Mouse (Mus musculus) liver, embryonic 11.5 days (tissue): ENCODE data around the gene Olfr462. TPM values are rescaled to one million over a fixed set of nuclear protein-coding genes. Genes with fewer than 3 reads are reported as not detected.
A peak's percentile ranks its signal among the peaks of the same experiment; 100 is the strongest.

Experiments
- ATAC-seq: fragments of 200-750 bp; cut with Nextera tagmentation; replicated peaks from 2 replicates; pipeline ENCODE4 v1.8.0; 2017; ENCODE audit warnings: moderate number of reproducible peaks, mild to moderate bottlenecking, moderate TSS enrichment, moderate library complexity; ENCODE audit not compliant: low FRiP score
- DNase-seq: peaks from one replicate; pipeline ENCODE4 v3.0.0-alpha.2; 2017; ENCODE audit warnings: low spot score
- H3K27ac ChIP-seq: fragments of 300-500 bp; sonication (generic); 2 replicates; pipeline ENCODE4 v1.5.1; 2014; ENCODE audit warnings: mild to moderate bottlenecking, low read depth, low read length, control low read depth
- H3K27me3 ChIP-seq: fragments of 300-500 bp; sonication (generic); replicated peaks from 2 replicates; pipeline ENCODE4 v1.6.1; 2014; ENCODE audit warnings: low read length, mixed read lengths; ENCODE audit not compliant: control insufficient read depth, insufficient read depth
- H3K36me3 ChIP-seq: fragments of 300-500 bp; sonication (generic); 2 replicates; pipeline ENCODE4 v1.6.1; 2014; ENCODE audit warnings: mild to moderate bottlenecking, low read length, moderate library complexity, mixed read lengths; ENCODE audit not compliant: control insufficient read depth, insufficient read depth
- H3K4me1 ChIP-seq: fragments of 300-500 bp; sonication (generic); replicated peaks from 2 replicates; pipeline ENCODE4 v1.6.1; 2014; ENCODE audit warnings: low read length, mixed read lengths; ENCODE audit not compliant: control insufficient read depth, insufficient read depth
- H3K4me2 ChIP-seq: fragments of 300-500 bp; sonication (generic); 2 replicates; pipeline ENCODE4 v1.6.1; 2014; ENCODE audit warnings: mild to moderate bottlenecking, control low read depth, moderate library complexity
- H3K4me3 ChIP-seq: fragments of 300-500 bp; sonication (generic); 2 replicates; pipeline ENCODE4 v1.5.1; 2014; ENCODE audit warnings: low read depth, low read length, control low read depth
- H3K9ac ChIP-seq: fragments of 300-500 bp; sonication (generic); 2 replicates; pipeline ENCODE4 v1.6.1; 2014; ENCODE audit warnings: low read depth, low read length, control low read depth
- H3K9me3 ChIP-seq: fragments of 300-500 bp; sonication (generic); 2 replicates; pipeline ENCODE4 v1.6.1; 2016; ENCODE audit warnings: low read length, inconsistent platforms, mixed read lengths; ENCODE audit not compliant: control insufficient read depth
- WGBS: fragments of 180-500 bp; shearing (Covaris S2); extraction: QIAGEN DNeasy Blood & Tissue Kit; methylation state at CpG from one replicate; pipeline ENCODE4 v1.1.7; 2014; 5-methylcytosine and 5-hydroxymethylcytosine counted together
- polyA plus RNA-seq: library from polyadenylated mRNA; unstranded; fragments of >200 nt; fragmentation: Nextera tagmentation; extraction: Ambion mirVana; gene quantifications from 2 replicates; pipeline ENCODE4 v1.2.1, GENCODE M21; 2014

Gene Olfr462
- polyA plus RNA-seq, 1 experiment from 2014 or later: not detected

GRCm38 (mm10) chr11:87860426-87860825, 31.6 kb downstream of the Olfr462 start:
- Histone ChIP-seq H3K27me3 (no peaks in the 10 kb centered on the region), H3K9ac (no peak overlapping the region), H3K27ac (no peak overlapping the region), H3K4me1 (no peaks in the 10 kb centered on the region), H3K4me2 (no peak overlapping the region), H3K4me3 (no peak overlapping the region), H3K36me3 (no peaks in the 10 kb centered on the region; the same call in 1 of the 2 replicates), H3K9me3 (no peaks in the 10 kb centered on the region)
- ATAC-seq (no peak), DNase-seq (no peak)
- WGBS: 83% methylated on average over 9 of the region's 9 CpGs

DNA sequence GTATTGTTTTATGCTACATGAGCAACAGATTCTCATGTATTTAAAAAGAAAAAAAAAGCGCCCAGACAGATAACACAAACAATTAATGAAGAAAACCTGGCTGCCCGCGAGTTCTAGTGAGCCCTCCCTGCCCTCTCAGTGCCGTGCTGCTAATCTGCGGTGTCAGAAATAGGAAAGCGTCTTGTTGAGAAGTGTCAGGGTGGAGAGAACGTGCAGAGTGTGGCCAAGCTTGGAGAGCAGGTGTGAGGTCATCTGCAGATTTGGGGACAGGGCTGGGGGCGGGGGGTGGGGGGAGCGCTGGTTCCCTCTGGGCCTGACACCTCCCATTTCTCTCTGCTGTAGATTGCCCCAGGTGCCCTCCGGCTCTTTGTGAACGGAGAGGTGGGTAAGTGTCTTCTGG, 32.8 kb downstream of the Olfr462 start:
- no peaks in the 10 kb centered on the region for H3K4me1 ChIP-seq
- no peak overlapping the region for H3K27ac ChIP-seq
- H3K4me2 ChIP-seq: no peak overlapping the region
- H3K36me3 ChIP-seq: no peaks in the 10 kb centered on the region; the same call in 1 of the 2 replicates
- no peak for ATAC-seq
- H3K9ac ChIP-seq: no peak overlapping the region
- WGBS: 82% methylated on average over 11 of the region's 11 CpGs
- no peaks in the 10 kb centered on the region for H3K9me3 ChIP-seq
- no peak for DNase-seq
- H3K27me3 ChIP-seq: no peaks in the 10 kb centered on the region
- no peak overlapping the region for H3K4me3 ChIP-seq

- Histone ChIP-seq H3K27me3 (no peaks in the 10 kb centered on the region), H3K36me3 (no peaks in the 10 kb centered on the region; the same call in 1 of the 2 replicates), H3K27ac (no peak overlapping the region), H3K4me3 (no peak overlapping the region), H3K9me3 (no peaks in the 10 kb centered on the region), H3K9ac (no peak overlapping the region), H3K4me1 (peaks cover 4% of the 10 kb centered on the region), H3K4me2 (no peak overlapping the region)
- no peak for DNase-seq
- 78% methylated on average over 7 of the region's 7 CpGs for WGBS
- no peak for ATAC-seq
These were observed 37.5 kb downstream of the Olfr462 start for GRCm38 (mm10) chr11:87854550-87854949.

DNA sequence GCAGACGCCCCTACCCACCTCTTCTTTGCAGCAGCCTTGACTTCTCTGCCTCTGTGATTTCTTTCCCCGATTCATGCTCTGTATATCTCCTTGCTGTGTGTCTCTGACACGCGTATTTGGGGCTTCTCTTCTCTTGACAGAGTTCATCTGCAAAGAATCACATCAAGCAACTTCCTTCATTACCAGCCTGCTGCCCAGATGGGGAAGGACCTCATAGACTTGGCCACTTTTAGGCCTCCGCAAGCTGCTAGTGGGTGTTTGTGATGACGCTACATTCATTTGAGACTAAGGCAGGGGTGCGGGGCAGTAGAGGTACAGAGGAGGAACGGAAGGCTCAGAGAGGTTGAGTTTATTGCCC, 38.5 kb downstream of the Olfr462 start:
- ATAC-seq: no peak; the same call in 1 of the 2 replicates
- 43% methylated on average over 8 of the region's 8 CpGs for WGBS
- H3K27ac ChIP-seq: no peak overlapping the region
- H3K4me1 ChIP-seq: peaks cover 4% of the 10 kb centered on the region
- H3K4me3 ChIP-seq: peak overlapping the region; percentile 61
- H3K36me3 ChIP-seq: no peaks in the 10 kb centered on the region; the same call in 1 of the 2 replicates
- H3K27me3 ChIP-seq: no peaks in the 10 kb centered on the region
- DNase-seq: no peak
- H3K9me3 ChIP-seq: no peaks in the 10 kb centered on the region
- H3K9ac ChIP-seq: peak overlapping the region; percentile 65
- peak overlapping the region; percentile 80 for H3K4me2 ChIP-seq

DNA sequence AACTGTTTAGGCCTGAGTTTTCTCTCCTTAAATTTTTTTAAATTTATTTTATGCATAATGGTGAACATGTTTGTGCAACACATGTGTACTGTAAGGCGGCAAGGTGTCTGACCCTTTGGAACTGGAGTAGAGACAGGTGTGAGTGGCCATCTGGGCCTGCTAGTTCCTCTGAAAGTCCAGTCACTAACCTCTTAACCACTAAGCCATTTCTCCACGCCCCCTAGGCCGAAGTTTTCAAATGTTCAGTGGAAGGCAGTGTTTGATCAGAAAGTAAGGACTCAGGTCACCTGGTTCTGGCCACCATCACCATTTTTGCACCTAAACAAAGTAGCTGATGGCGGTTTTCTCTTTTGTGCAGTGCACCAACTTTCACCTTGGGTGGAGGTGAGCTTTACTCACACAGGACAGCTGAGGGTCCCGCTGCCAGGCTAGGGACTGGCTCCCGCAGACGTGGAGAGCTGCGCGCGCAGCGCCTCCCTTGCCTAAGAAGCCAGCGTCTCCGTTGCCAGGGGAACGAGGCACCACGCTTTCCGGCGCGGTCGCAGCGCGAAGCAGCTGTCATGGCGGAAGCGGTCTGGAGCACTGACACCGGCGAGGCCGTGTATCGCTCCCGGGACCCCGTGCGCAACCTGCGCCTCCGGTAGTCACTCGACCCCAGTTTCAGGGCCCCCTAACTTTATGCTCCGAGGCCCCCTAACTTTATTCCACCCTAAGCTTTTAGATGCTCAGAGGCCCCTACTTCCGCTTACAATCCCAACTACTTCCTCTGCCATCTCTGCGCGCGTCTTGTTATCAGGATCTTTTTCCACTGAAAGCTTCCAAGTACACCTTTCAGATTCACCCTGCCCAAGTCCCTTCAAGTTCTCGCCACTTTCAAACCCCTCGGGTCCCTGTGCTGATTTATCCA, 39.1 kb downstream of the Olfr462 start, which contains the start of gene Mks1:
Gene Mks1 (plus strand): TSS at position 526 of the 907 bp plus-strand sequence.
- Histone ChIP-seq H3K36me3 (no peaks in the 10 kb centered on the region; the same call in 1 of the 2 replicates), H3K27me3 (no peaks in the 10 kb centered on the region), H3K4me1 (peaks cover 4% of the 10 kb centered on the region), H3K9me3 (no peaks in the 10 kb centered on the region), H3K27ac (0 out of 2 replicates have a peak within 1 kb of the TSS, but pooled peaks have one; percentile 8), H3K9ac (peak within 1 kb of the TSS; percentile 65), H3K4me2 (peak within 1 kb of the TSS; percentile 80), H3K4me3 (peak within 1 kb of the TSS; percentile 61)
- peak; percentile 90 for ATAC-seq
- peak; percentile 89 for DNase-seq
- WGBS: 4% methylated on average over 40 of the region's 40 CpGs

DNA sequence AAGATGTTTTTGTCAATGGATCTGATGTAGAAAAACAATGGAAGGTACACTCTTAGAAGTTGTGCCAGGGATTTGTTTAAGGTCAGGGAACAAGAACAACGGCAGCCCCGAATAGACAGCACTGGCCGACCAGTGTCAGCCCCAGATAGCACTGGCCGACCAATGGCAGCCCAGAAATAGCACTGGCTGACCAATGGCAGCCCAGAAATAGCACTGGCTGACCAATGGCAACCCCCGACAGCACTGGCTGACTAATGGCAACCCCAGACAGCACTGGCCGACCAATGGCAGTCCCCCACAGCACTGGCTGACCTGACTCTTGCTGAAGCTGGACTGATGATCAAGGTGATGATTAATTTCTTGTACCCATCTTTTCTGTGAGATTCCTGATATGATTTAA, 44.2 kb downstream of the Olfr462 start:
- WGBS: 68% methylated on average over 6 of the region's 6 CpGs
- H3K9me3 ChIP-seq: no peaks in the 10 kb centered on the region
- no peaks in the 10 kb centered on the region for H3K36me3 ChIP-seq
- no peak overlapping the region for H3K27ac ChIP-seq
- no peak overlapping the region for H3K4me2 ChIP-seq
- ATAC-seq (no peak), DNase-seq (no peak)
- no peaks in the 10 kb centered on the region for H3K4me1 ChIP-seq
- no peak overlapping the region for H3K9ac ChIP-seq
- H3K27me3 ChIP-seq: no peaks in the 10 kb centered on the region
- H3K4me3 ChIP-seq: no peak overlapping the region

DNA sequence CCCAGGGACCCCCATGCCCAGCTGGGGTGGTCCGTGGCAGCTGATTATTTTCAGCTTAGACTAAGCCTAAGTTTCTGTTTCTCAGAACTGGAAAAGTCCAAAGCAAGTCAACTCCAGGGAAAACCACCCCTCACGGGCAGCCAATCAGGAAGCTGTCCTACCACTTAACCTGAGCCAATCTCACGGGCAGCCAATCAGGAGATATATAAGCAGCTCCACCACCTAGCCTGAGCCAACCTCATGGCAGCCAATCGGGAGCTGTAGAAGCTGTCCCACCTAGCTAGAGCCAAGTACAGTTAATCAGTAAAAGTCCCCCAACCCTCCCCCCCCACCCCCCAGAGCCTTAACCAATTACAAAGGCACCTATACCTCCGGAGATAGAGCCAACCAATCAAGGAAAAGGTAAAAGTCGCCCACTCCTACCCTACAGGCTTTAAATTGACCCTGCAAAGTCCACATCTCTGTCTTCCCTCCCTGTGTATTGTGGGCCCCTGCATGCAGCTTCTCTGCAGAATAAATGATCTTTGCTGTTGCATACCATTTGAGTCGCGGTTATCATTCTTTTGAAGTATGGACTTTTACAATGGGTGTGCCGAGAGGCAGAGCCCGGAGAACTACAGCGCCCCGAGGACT, 45.0 kb downstream of the Olfr462 start:
- H3K4me3 ChIP-seq: no peak overlapping the region
- WGBS: 79% methylated on average over 12 of the region's 12 CpGs
- no peaks in the 10 kb centered on the region for H3K36me3 ChIP-seq
- no peak overlapping the region for H3K9ac ChIP-seq
- no peaks in the 10 kb centered on the region for H3K9me3 ChIP-seq
- H3K4me2 ChIP-seq: no peak overlapping the region
- no peaks in the 10 kb centered on the region for H3K4me1 ChIP-seq
- H3K27ac ChIP-seq: no peak overlapping the region
- DNase-seq (no peak), ATAC-seq (no peak)
- no peaks in the 10 kb centered on the region for H3K27me3 ChIP-seq

DNA sequence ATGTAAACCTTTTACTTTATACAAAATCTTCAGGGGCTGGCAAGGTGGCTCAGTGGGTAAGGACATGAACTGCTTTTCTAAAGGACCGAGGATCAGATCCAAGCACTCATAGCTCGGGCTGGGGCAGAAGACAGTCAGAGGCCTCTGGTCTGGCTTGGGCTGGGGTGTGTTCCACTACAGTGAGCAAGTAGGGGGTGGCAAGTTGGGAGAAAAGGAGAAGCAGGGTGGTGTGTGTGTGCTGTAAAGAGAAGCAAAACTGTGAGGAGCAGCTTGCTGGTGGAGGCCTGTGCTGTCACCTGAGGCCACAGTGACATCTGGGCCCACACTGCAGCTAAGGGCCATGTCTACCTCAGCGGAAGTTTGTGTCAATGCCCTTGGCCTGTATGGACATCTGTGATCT, 50.6 kb downstream of the Olfr462 start:
- 78% methylated on average over 3 of the region's 3 CpGs for WGBS

More for the DNA sequence above, 50.6 kb downstream of the Olfr462 start:
- Histone ChIP-seq H3K4me2 (no peak overlapping the region), H3K27ac (no peak overlapping the region), H3K27me3 (no peaks in the 10 kb centered on the region), H3K36me3 (no peaks in the 10 kb centered on the region), H3K4me1 (no peaks in the 10 kb centered on the region), H3K9ac (no peak overlapping the region), H3K4me3 (no peak overlapping the region), H3K9me3 (no peaks in the 10 kb centered on the region)
- ATAC-seq: no peak
- no peak for DNase-seq
